Mouse (Mus musculus): ENCODE data around the gene Trio. TPM values are rescaled to one million over a fixed set of nuclear protein-coding genes. Genes with fewer than 3 reads are reported as not detected.

Trio gene
- polyA plus RNA-seq, 1 experiment from 2014 or later = 14.0 TPM

- ATAC-seq (replicated peaks; ENCODE audit: low FRiP score) = no peak
- Histone ChIP-seq H3K27me3 (replicated peaks; ENCODE audit: control insufficient read depth, insufficient read depth, low read length) (no peaks in the 10 kb centered on the region), H3K27ac (ENCODE audit: low read depth, low read length) (no peak overlapping the region), H3K4me2 (no peak overlapping the region), H3K9ac (ENCODE audit: low read depth, low read length) (no peak overlapping the region), H3K4me3 (ENCODE audit: low read depth, low read length) (no peak overlapping the region), H3K9me3 (ENCODE audit: control insufficient read depth, low read length) (no peaks in the 10 kb centered on the region), H3K4me1 (replicated peaks; ENCODE audit: control insufficient read depth, insufficient read depth, low read length) (peaks cover 5% of the 10 kb centered on the region), H3K36me3 (ENCODE audit: control insufficient read depth, insufficient read depth, low read length) (no peaks in the 10 kb centered on the region)
- 58% methylated on average over 11 of the region's 11 CpGs for WGBS
- no peak for DNase-seq (ENCODE audit: low spot score)
These were observed 70.0 kb downstream of the Trio start for GRCm38 (mm10) chr15:27955614-27956013.

DNA sequence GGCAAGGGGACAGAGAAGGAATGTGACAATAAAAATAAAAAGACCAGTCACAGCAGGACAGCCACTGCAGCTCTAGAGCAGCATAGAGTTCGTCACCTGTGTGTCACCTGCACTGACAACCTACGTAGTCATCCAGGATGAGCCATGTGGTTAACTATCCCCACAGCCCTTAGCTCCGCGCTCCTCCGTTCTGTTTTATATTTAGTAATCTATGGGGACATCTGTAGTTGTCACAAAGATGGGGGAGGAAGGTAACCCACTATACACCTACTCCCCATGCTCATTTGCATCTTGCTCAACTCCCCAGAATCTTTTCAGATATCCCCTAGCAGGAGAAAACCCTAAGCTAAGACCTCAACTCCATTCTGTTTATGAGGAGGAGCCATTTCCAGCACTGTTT, 71.3 kb downstream of the Trio start:
- 80% methylated on average over 5 of the region's 5 CpGs for WGBS
- H3K4me3 ChIP-seq (ENCODE audit: low read depth, low read length) = no peak overlapping the region
- no peaks in the 10 kb centered on the region for H3K4me1 ChIP-seq (replicated peaks; ENCODE audit: control insufficient read depth, insufficient read depth, low read length)
- no peak overlapping the region for H3K4me2 ChIP-seq
- no peaks in the 10 kb centered on the region for H3K27me3 ChIP-seq (replicated peaks; ENCODE audit: control insufficient read depth, insufficient read depth, low read length)
- H3K9ac ChIP-seq (ENCODE audit: low read depth, low read length) = no peak overlapping the region
- ATAC-seq (replicated peaks; ENCODE audit: low FRiP score) = no peak
- no peak for DNase-seq (ENCODE audit: low spot score)
- H3K36me3 ChIP-seq (ENCODE audit: control insufficient read depth, insufficient read depth, low read length) = no peaks in the 10 kb centered on the region
- H3K27ac ChIP-seq (ENCODE audit: low read depth, low read length) = no peak overlapping the region
- H3K9me3 ChIP-seq (ENCODE audit: control insufficient read depth, low read length) = no peaks in the 10 kb centered on the region

GRCm38 (mm10) chr15:27953570-27953969, 72.1 kb downstream of the Trio start:
- ATAC-seq (replicated peaks; ENCODE audit: low FRiP score) = no peak
- WGBS = 64% methylated on average over 3 of the region's 3 CpGs

DNA sequence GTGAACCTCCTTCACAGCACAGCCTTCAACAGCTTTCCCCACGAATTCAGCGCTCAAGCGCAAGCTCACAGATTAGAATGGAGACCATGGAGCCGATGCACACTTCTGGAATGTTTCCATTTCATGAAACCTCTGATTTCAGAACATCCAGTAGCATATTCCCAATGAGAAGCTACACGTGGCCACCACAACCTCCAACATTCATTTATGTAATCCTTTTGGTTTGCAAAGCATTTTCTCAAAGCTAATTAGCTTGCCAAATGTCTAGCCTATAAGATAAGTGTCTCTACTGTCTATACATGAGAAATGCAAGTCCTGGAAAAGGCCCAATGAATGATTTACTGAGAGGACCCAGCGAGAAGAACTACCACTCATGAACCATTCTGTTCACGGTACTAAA, 74.5 kb downstream of the Trio start:
- no peak overlapping the region for H3K9ac ChIP-seq (ENCODE audit: low read depth, low read length)
- WGBS = 81% methylated on average over 7 of the region's 7 CpGs
- H3K36me3 ChIP-seq (ENCODE audit: control insufficient read depth, insufficient read depth, low read length) = no peaks in the 10 kb centered on the region
- H3K27ac ChIP-seq (ENCODE audit: low read depth, low read length) = no peak overlapping the region
- no peaks in the 10 kb centered on the region for H3K4me1 ChIP-seq (replicated peaks; ENCODE audit: control insufficient read depth, insufficient read depth, low read length)
- H3K4me2 ChIP-seq = no peak overlapping the region
- no peaks in the 10 kb centered on the region for H3K27me3 ChIP-seq (replicated peaks; ENCODE audit: control insufficient read depth, insufficient read depth, low read length)
- DNase-seq (ENCODE audit: low spot score) = no peak
- no peaks in the 10 kb centered on the region for H3K9me3 ChIP-seq (ENCODE audit: control insufficient read depth, low read length)
- H3K4me3 ChIP-seq (ENCODE audit: low read depth, low read length) = no peak overlapping the region
- no peak for ATAC-seq (replicated peaks; ENCODE audit: low FRiP score)

More at GRCm38 (mm10) chr15:27953570-27953969, 72.1 kb downstream of the Trio start:
- H3K4me1 ChIP-seq (replicated peaks; ENCODE audit: control insufficient read depth, insufficient read depth, low read length) = no peaks in the 10 kb centered on the region
- no peaks in the 10 kb centered on the region for H3K27me3 ChIP-seq (replicated peaks; ENCODE audit: control insufficient read depth, insufficient read depth, low read length)
- no peak overlapping the region for H3K4me3 ChIP-seq (ENCODE audit: low read depth, low read length)
- H3K4me2 ChIP-seq = no peak overlapping the region
- DNase-seq (ENCODE audit: low spot score) = no peak
- no peaks in the 10 kb centered on the region for H3K9me3 ChIP-seq (ENCODE audit: control insufficient read depth, low read length)
- no peaks in the 10 kb centered on the region for H3K36me3 ChIP-seq (ENCODE audit: control insufficient read depth, insufficient read depth, low read length)
- H3K9ac ChIP-seq (ENCODE audit: low read depth, low read length) = no peak overlapping the region
- no peak overlapping the region for H3K27ac ChIP-seq (ENCODE audit: low read depth, low read length)

DNA sequence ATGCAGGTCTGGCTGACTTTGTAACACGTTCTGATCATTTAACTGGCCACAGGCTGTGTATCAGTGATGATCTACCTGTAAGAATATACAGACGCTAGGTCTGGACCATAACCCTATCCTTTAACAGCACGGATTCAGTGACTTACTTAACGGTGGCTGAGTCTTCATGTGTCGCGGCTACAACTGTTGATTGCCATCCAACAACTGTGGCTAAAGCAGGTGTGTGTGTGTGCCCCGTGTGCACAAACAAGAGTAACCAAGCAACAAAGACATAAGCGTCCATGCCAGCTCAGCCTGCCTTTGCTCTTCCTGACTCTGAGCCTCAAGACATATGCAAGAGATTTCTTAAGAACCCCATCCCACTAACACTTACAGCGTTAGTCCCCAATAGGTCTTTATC, 76.5 kb downstream of the Trio start:
- DNase-seq (ENCODE audit: low spot score) = no peak

GRCm38 (mm10) chr15:27947880-27948279, 77.8 kb downstream of the Trio start:
- WGBS = 82% methylated on average over 3 of the region's 3 CpGs
- H3K27ac ChIP-seq (ENCODE audit: low read depth, low read length) = no peak overlapping the region
- no peaks in the 10 kb centered on the region for H3K27me3 ChIP-seq (replicated peaks; ENCODE audit: control insufficient read depth, insufficient read depth, low read length)
- H3K9me3 ChIP-seq (ENCODE audit: control insufficient read depth, low read length) = no peaks in the 10 kb centered on the region
- no peaks in the 10 kb centered on the region for H3K4me1 ChIP-seq (replicated peaks; ENCODE audit: control insufficient read depth, insufficient read depth, low read length)
- ATAC-seq (replicated peaks; ENCODE audit: low FRiP score) (no peak), DNase-seq (ENCODE audit: low spot score) (no peak)
- no peaks in the 10 kb centered on the region for H3K36me3 ChIP-seq (ENCODE audit: control insufficient read depth, insufficient read depth, low read length)
- H3K9ac ChIP-seq (ENCODE audit: low read depth, low read length) = no peak overlapping the region
- H3K4me3 ChIP-seq (ENCODE audit: low read depth, low read length) = no peak overlapping the region
- no peak overlapping the region for H3K4me2 ChIP-seq

More for the DNA sequence above, 76.5 kb downstream of the Trio start:
- H3K27ac ChIP-seq (ENCODE audit: low read depth, low read length) = no peak overlapping the region
- H3K36me3 ChIP-seq (ENCODE audit: control insufficient read depth, insufficient read depth, low read length) = no peaks in the 10 kb centered on the region
- 85% methylated on average over 9 of the region's 9 CpGs for WGBS
- ATAC-seq (replicated peaks; ENCODE audit: low FRiP score) = no peak
- no peak overlapping the region for H3K4me2 ChIP-seq
- no peak overlapping the region for H3K4me3 ChIP-seq (ENCODE audit: low read depth, low read length)
- H3K9ac ChIP-seq (ENCODE audit: low read depth, low read length) = no peak overlapping the region
- H3K27me3 ChIP-seq (replicated peaks; ENCODE audit: control insufficient read depth, insufficient read depth, low read length) = no peaks in the 10 kb centered on the region
- H3K4me1 ChIP-seq (replicated peaks; ENCODE audit: control insufficient read depth, insufficient read depth, low read length) = no peaks in the 10 kb centered on the region
- no peaks in the 10 kb centered on the region for H3K9me3 ChIP-seq (ENCODE audit: control insufficient read depth, low read length)

DNA sequence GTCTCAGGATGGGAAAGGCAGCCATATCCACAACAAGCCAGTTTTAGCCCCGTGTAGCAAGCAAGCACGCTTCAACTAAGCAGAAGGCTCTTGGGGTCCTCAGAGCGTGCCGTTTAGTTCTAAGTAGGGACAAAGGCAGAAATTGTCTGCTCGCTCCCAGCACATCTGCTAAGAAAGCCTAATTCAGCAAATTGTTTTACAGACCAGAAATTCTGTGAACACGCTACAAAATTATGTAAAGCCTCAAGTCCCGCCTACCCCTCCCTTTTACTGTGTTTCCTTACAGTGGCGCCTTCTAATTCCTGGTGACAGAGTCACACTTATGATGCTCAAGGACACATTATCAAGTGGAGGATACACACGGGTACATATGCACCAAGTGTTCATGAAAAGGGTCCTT, 80.1 kb downstream of the Trio start:
- H3K4me1 ChIP-seq (replicated peaks; ENCODE audit: control insufficient read depth, insufficient read depth, low read length) = no peaks in the 10 kb centered on the region
- no peaks in the 10 kb centered on the region for H3K36me3 ChIP-seq (ENCODE audit: control insufficient read depth, insufficient read depth, low read length)
- no peak overlapping the region for H3K4me3 ChIP-seq (ENCODE audit: low read depth, low read length)
- WGBS = 77% methylated on average over 9 of the region's 9 CpGs
- no peak overlapping the region for H3K4me2 ChIP-seq
- DNase-seq (ENCODE audit: low spot score) (no peak), ATAC-seq (replicated peaks; ENCODE audit: low FRiP score) (no peak)
- H3K27me3 ChIP-seq (replicated peaks; ENCODE audit: control insufficient read depth, insufficient read depth, low read length) = no peaks in the 10 kb centered on the region
- no peaks in the 10 kb centered on the region for H3K9me3 ChIP-seq (ENCODE audit: control insufficient read depth, low read length)
- no peak overlapping the region for H3K27ac ChIP-seq (ENCODE audit: low read depth, low read length)
- H3K9ac ChIP-seq (ENCODE audit: low read depth, low read length) = no peak overlapping the region

- Histone ChIP-seq H3K4me3 (ENCODE audit: low read depth, low read length) (no peak overlapping the region), H3K36me3 (ENCODE audit: control insufficient read depth, insufficient read depth, low read length) (no peaks in the 10 kb centered on the region), H3K4me2 (no peak overlapping the region), H3K4me1 (replicated peaks; ENCODE audit: control insufficient read depth, insufficient read depth, low read length) (no peaks in the 10 kb centered on the region), H3K27ac (ENCODE audit: low read depth, low read length) (no peak overlapping the region), H3K27me3 (replicated peaks; ENCODE audit: control insufficient read depth, insufficient read depth, low read length) (no peaks in the 10 kb centered on the region), H3K9me3 (ENCODE audit: control insufficient read depth, low read length) (no peaks in the 10 kb centered on the region), H3K9ac (ENCODE audit: low read depth, low read length) (no peak overlapping the region)
- 91% methylated on average over 11 of the region's 11 CpGs for WGBS
- ATAC-seq (replicated peaks; ENCODE audit: low FRiP score) (no peak), DNase-seq (ENCODE audit: low spot score) (no peak)
These were observed 80.8 kb downstream of the Trio start for GRCm38 (mm10) chr15:27944898-27945297.

- H3K27ac ChIP-seq (ENCODE audit: low read depth, low read length) = no peak overlapping the region
- 80% methylated on average over 18 of the region's 18 CpGs for WGBS
- no peak overlapping the region for H3K9ac ChIP-seq (ENCODE audit: low read depth, low read length)
- H3K4me2 ChIP-seq = no peak overlapping the region
- H3K9me3 ChIP-seq (ENCODE audit: control insufficient read depth, low read length) = no peaks in the 10 kb centered on the region
- H3K36me3 ChIP-seq (ENCODE audit: control insufficient read depth, insufficient read depth, low read length) = no peaks in the 10 kb centered on the region
- no peak overlapping the region for H3K4me3 ChIP-seq (ENCODE audit: low read depth, low read length)
- no peaks in the 10 kb centered on the region for H3K4me1 ChIP-seq (replicated peaks; ENCODE audit: control insufficient read depth, insufficient read depth, low read length)
- DNase-seq (ENCODE audit: low spot score) (no peak), ATAC-seq (replicated peaks; ENCODE audit: low FRiP score) (no peak)
- H3K27me3 ChIP-seq (replicated peaks; ENCODE audit: control insufficient read depth, insufficient read depth, low read length) = no peaks in the 10 kb centered on the region
These were observed 82.0 kb downstream of the Trio start for GRCm38 (mm10) chr15:27943486-27944195.

Measured in liver, embryonic 11.5 days (tissue).